14 mouse cellular contexts compared by ENCODE assay signal in the genomic region with DNA sequence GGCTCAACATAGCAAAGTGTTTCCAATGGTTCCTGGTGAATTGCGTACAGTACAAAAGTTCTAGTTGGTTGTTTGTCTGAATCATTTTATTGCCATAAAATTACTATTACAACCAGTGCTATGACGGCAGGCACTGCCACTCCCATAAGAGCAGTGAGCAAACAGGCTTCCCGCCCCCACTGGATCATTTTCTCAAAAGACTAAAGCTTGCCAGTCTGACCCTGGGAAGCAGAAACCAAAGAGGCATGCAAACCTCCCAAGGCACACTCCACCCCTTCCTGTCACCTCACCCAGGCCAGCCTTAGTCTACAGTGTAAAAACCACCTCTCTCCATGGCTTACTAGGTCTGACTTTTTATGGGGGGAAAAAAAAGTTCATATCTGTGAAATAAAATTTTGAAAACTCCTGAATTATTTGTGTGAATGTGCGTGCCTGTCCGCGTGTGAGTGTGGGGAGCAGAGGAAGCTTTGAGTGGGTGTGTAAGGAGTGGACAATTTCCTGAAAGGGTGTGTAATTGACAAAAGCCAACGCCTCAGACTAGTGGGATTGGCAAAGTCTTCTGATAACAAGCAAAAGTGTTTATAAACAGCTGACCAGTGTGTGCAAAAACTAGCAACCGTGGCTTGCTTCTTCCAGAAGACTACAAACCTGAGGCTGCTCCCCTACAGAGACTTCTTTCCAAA.
DNase-seq lines count a peak whose midpoint lies in the region; ATAC-seq lines count a peak whose summit lies in the region.
"Had no signal": no experiment of that assay in that cellular context is flagged by ENCODE, and none has a peak within 500 bp of the region (broad histone marks: within the 10 kb centered on the region; RNA-seq: fewer than 3 reads in every experiment).

No protein-coding gene starts in this region.

- 77% methylated on average over 8 of the region's 8 CpGs for WGBS in heart, embryonic 11.5 days (ENCODE audit: insufficient replicate concordance)
- WGBS in heart, embryonic 10.5 days, result 83% methylated on average over 8 of the region's 8 CpGs

- H3K4me2 ChIP-seq in heart, embryonic 11.5 days, result no peak overlapping the region
- H3K4me2 ChIP-seq: limb, embryonic 13.5 days; midbrain, embryonic 15.5 days had no signal

- no peaks in the 10 kb centered on the region for H3K9me3 ChIP-seq in heart, embryonic 11.5 days (replicated peaks; ENCODE audit: control insufficient read depth, low read length)
- H3K9me3 ChIP-seq in heart, embryonic 10.5 days, result no peaks in the 10 kb centered on the region
- H3K9me3 ChIP-seq: limb, embryonic 13.5 days; midbrain, embryonic 15.5 days had no signal

- ATAC-seq in heart, embryonic 11.5 days (replicated peaks; ENCODE audit: insufficient number of reproducible peaks, low FRiP score, low TSS enrichment), result no peak
- peak; percentile 24 for ATAC-seq in CD4-positive, CD25-positive, alpha-beta regulatory T cell, adult 4 months
- no peak for ATAC-seq in monocyte, adult 5-6 weeks (replicated peaks; ENCODE audit: insufficient number of reproducible peaks, low FRiP score, low TSS enrichment, poor library complexity, severe bottlenecking)
- ATAC-seq: midbrain, embryonic 15.5 days had no signal

- no peaks in the 10 kb centered on the region for H3K36me3 ChIP-seq in heart, embryonic 11.5 days (ENCODE audit: control insufficient read depth, insufficient read depth, low read length)
- H3K36me3 ChIP-seq in heart, embryonic 10.5 days, result no peaks in the 10 kb centered on the region
- H3K36me3 ChIP-seq: midbrain, embryonic 15.5 days had no signal

- no peaks in the 10 kb centered on the region for H3K27me3 ChIP-seq in heart, embryonic 11.5 days (ENCODE audit: control insufficient read depth, insufficient read depth, low read length)
- H3K27me3 ChIP-seq in heart, embryonic 10.5 days (ENCODE audit: insufficient read depth, poor library complexity, severe bottlenecking), result no peaks in the 10 kb centered on the region
- H3K27me3 ChIP-seq: limb, embryonic 13.5 days; midbrain, embryonic 15.5 days had no signal

- H3K9ac ChIP-seq in heart, embryonic 11.5 days (ENCODE audit: low read depth, low read length), result no peak overlapping the region
- H3K9ac ChIP-seq: forebrain, postnatal 0 days; limb, embryonic 13.5 days; midbrain, embryonic 15.5 days had no signal

- H3K4me3 ChIP-seq in heart, embryonic 11.5 days (ENCODE audit: low read depth, low read length), result no peak overlapping the region
- H3K4me3 ChIP-seq in heart, embryonic 10.5 days, result no peak overlapping the region
- H3K4me3 ChIP-seq: limb, embryonic 13.5 days; midbrain, embryonic 15.5 days had no signal

- H3K4me1 ChIP-seq in heart, embryonic 11.5 days (ENCODE audit: control insufficient read depth, insufficient read depth, low read length), result peaks cover 18% of the 10 kb centered on the region
- peaks cover 37% of the 10 kb centered on the region for H3K4me1 ChIP-seq in heart, embryonic 10.5 days

- peak; percentile 58 for DNase-seq in heart, adult 8-10 months (ENCODE audit: low spot score)
- DNase-seq in heart, embryonic 10.5 days (ENCODE audit: low spot score), result peak; percentile 68
- peak; percentile 29 for DNase-seq in lung, postnatal 14 days
- DNase-seq in adrenal gland, adult 18-20 months (ENCODE audit: low spot score in 2 of 2), result no peak
- DNase-seq in urinary bladder, postnatal 36 days (ENCODE audit: low spot score in 2 of 2), result no peak
- DNase-seq: cerebellum, postnatal 10 days; forebrain, postnatal 0 days; kidney, adult 18-20 months; layer of hippocampus, adult 9-11 months had no signal

- H3K27ac ChIP-seq in heart, embryonic 11.5 days (ENCODE audit: low read depth, low read length), result no peak overlapping the region
- no peak overlapping the region for H3K27ac ChIP-seq in heart, embryonic 10.5 days
- H3K27ac ChIP-seq: limb, embryonic 13.5 days; midbrain, embryonic 15.5 days had no signal

Comparison
In these comparisons a context has a peak if more than half of its experiments do, and no peak if none do; other contexts are left out.
1. DNase-seq: peak in heart, adult 8-10 months (single experiment), heart, embryonic 10.5 days (single experiment) and lung, postnatal 14 days (single experiment); none in adrenal gland, adult 18-20 months (0 of 2) and urinary bladder, postnatal 36 days (0 of 2).